Comparison of ENCODE assay signal across 11 mouse cellular contexts in genomic region chr5:140628995-140629394, GRCm38 (mm10). TPM values are rescaled to one million over a fixed set of nuclear protein-coding genes. Genes with fewer than 3 reads are reported as not detected.
DNase-seq lines count a peak whose midpoint lies in the region; ATAC-seq and TF ChIP-seq lines count a peak whose summit lies in the region.
"Had no signal": no experiment of that assay in that cellular context is flagged by ENCODE, and none has a peak within 500 bp of the region (broad histone marks: within the 10 kb centered on the region; RNA-seq: fewer than 3 reads in every experiment).

No protein-coding gene starts in this region.

- no peaks in the 10 kb centered on the region for H3K27me3 ChIP-seq in forebrain, postnatal 0 days (ENCODE audit: insufficient read depth, low read length)
- H3K27me3 ChIP-seq in forebrain, embryonic 10.5 days (ENCODE audit: poor library complexity, severe bottlenecking): no peaks in the 10 kb centered on the region
- no peaks in the 10 kb centered on the region for H3K27me3 ChIP-seq in lung, embryonic 14.5 days (ENCODE audit: insufficient read depth, low read length)
- H3K27me3 ChIP-seq: forebrain, embryonic 13.5 days had no signal

- H3K9ac ChIP-seq in forebrain, postnatal 0 days: no peak overlapping the region
- H3K9ac ChIP-seq in lung, embryonic 14.5 days: no peak overlapping the region
- H3K9ac ChIP-seq: forebrain, embryonic 13.5 days had no signal

- no peak overlapping the region for H3K4me3 ChIP-seq in forebrain, postnatal 0 days (ENCODE audit: low read depth, low read length)
- no peak overlapping the region for H3K4me3 ChIP-seq in forebrain, embryonic 10.5 days
- H3K4me3 ChIP-seq in lung, embryonic 14.5 days (ENCODE audit: low read depth, low read length): no peak overlapping the region
- H3K4me3 ChIP-seq in bone marrow, adult 2 months (replicated peaks; ENCODE audit: control insufficient read depth, low read depth, low read length): no peak overlapping the region
- H3K4me3 ChIP-seq: forebrain, embryonic 13.5 days had no signal

- ATAC-seq in forebrain, postnatal 0 days: no peak
- ATAC-seq in lung, embryonic 14.5 days (ENCODE audit: insufficient read depth): no peak
- ATAC-seq: forebrain, embryonic 13.5 days had no signal

- no peak overlapping the region for H3K4me2 ChIP-seq in forebrain, postnatal 0 days (ENCODE audit: low read depth)
- H3K4me2 ChIP-seq in lung, embryonic 14.5 days: no peak overlapping the region
- H3K4me2 ChIP-seq: forebrain, embryonic 13.5 days had no signal

- intact Hi-C loops in gastrocnemius, postnatal 36 days (cut with DNase I): loop anchor here (2.0 to 5.0 kb wide), 2 partner anchors 36 to 53 kb away; no protein-coding TSS in a partner anchor

- TF ChIP-seq POLR2A in bone marrow, adult 2 months (IDR thresholded peaks at IDR 0.05; ENCODE audit: borderline replicate concordance, control insufficient read depth, low read depth, low read length): no peak

- peaks cover 95% of the 10 kb centered on the region for H3K36me3 ChIP-seq in forebrain, postnatal 0 days (ENCODE audit: insufficient read depth)
- peaks cover 100% of the 10 kb centered on the region for H3K36me3 ChIP-seq in forebrain, embryonic 10.5 days (replicated peaks)
- H3K36me3 ChIP-seq in lung, embryonic 14.5 days (ENCODE audit: insufficient read depth): peaks cover 97% of the 10 kb centered on the region

- no peak overlapping the region for H3K27ac ChIP-seq in forebrain, postnatal 0 days (ENCODE audit: low read depth, low read length)
- H3K27ac ChIP-seq in forebrain, embryonic 10.5 days: no peak overlapping the region
- H3K27ac ChIP-seq in lung, embryonic 14.5 days (ENCODE audit: low read depth): no peak overlapping the region
- H3K27ac ChIP-seq in bone marrow, adult 2 months (ENCODE audit: control insufficient read depth, insufficient read depth, low read depth, low read length, poor library complexity): no peak overlapping the region
- H3K27ac ChIP-seq: forebrain, embryonic 13.5 days had no signal

- H3K4me1 ChIP-seq in forebrain, postnatal 0 days (ENCODE audit: insufficient read depth): no peaks in the 10 kb centered on the region
- 0 out of 2 replicates have a peak, but pooled peaks cover 4% of the 10 kb centered on the region for H3K4me1 ChIP-seq in forebrain, embryonic 10.5 days
- H3K4me1 ChIP-seq in lung, embryonic 14.5 days (ENCODE audit: insufficient read depth): no peaks in the 10 kb centered on the region
- no peaks in the 10 kb centered on the region; the same call in 1 of the 2 replicates for H3K4me1 ChIP-seq in bone marrow, adult 2 months (ENCODE audit: control insufficient read depth, insufficient read depth, low read length)
- H3K4me1 ChIP-seq: forebrain, embryonic 13.5 days had no signal

- peak; percentile 63 for TF ChIP-seq CTCF in forebrain, postnatal 0 days (IDR thresholded peaks at IDR 0.05; ENCODE audit: low read depth)
- TF ChIP-seq CTCF in lung, embryonic 14.5 days (IDR thresholded peaks at IDR 0.05; ENCODE audit: low read depth): peak; percentile 60
- TF ChIP-seq CTCF in bone marrow, adult 2 months (IDR thresholded peaks at IDR 0.05; ENCODE audit: control insufficient read depth, insufficient read depth, low read length): peak; percentile 84

- WGBS in forebrain, postnatal 0 days: 98% methylated on average over 9 of the region's 9 CpGs
- 93% methylated on average over 9 of the region's 9 CpGs for WGBS in forebrain, embryonic 10.5 days
- WGBS in lung, embryonic 14.5 days: 90% methylated on average over 9 of the region's 9 CpGs
- WGBS in bone marrow, adult 2 months: 84% methylated on average over 9 of the region's 9 CpGs

- DNase-seq in forebrain, postnatal 0 days: no peak
- no peak for DNase-seq in forebrain, embryonic 10.5 days (ENCODE audit: extremely low spot score, low spot score)
- DNase-seq in lung, embryonic 14.5 days: no peak
- DNase-seq in lung, postnatal 14 days: no peak
- peak; percentile 73 for DNase-seq in naive thymus-derived CD4-positive, alpha-beta T cell, adult 2 months (ENCODE audit: low read depth)
- DNase-seq in gastrocnemius, postnatal 36 days: no peak
- no peak for DNase-seq in urinary bladder, postnatal 36 days (ENCODE audit: low spot score in 2 of 2)
- DNase-seq: adrenal gland, adult 2 months; kidney, adult 18-20 months had no signal

- no peaks in the 10 kb centered on the region for H3K9me3 ChIP-seq in forebrain, postnatal 0 days (ENCODE audit: low read length)
- H3K9me3 ChIP-seq in forebrain, embryonic 10.5 days: peaks cover 18% of the 10 kb centered on the region
- no peaks in the 10 kb centered on the region for H3K9me3 ChIP-seq in lung, embryonic 14.5 days (ENCODE audit: low read depth, low read length)
- H3K9me3 ChIP-seq: forebrain, embryonic 13.5 days had no signal

RNA-seq across cellular contexts. Expression of gene Ttyh3, which starts 19.8 kb away (rescaled TPM):
- total RNA-seq in forebrain, postnatal 0 days (2014; rRNA removed): 114 and 163 TPM in 2 replicates
- 65.0 and 67.9 TPM in 2 replicates for polyA plus RNA-seq in forebrain, postnatal 0 days (2015; fragmentation: Nextera tagmentation; extraction: Ambion mirVana)
- polyA plus RNA-seq in forebrain, embryonic 10.5 days (2016; fragmentation: Nextera tagmentation; extraction: Ambion mirVana): 31.6 and 35.7 TPM in 2 replicates
- 56.4 and 61.6 TPM in 2 replicates for polyA plus RNA-seq in lung, embryonic 14.5 days (2014; fragmentation: Nextera tagmentation; extraction: Ambion mirVana)
- polyA plus RNA-seq in bone marrow, adult 2 months (2011; ENCODE audit: insufficient read depth, insufficient read length, low replicate concordance, missing spikeins): 20.1 and 34.8 TPM in 2 replicates
- total RNA-seq in gastrocnemius, postnatal 36 days (2021): 1 to 10 TPM; 4.6 to 5.2 TPM

RNA-seq across cellular contexts. Expression of gene Lfng, which starts 21.9 kb away (rescaled TPM):
- 39.4 and 53.7 TPM in 2 replicates for total RNA-seq in forebrain, postnatal 0 days (2014; rRNA removed)
- polyA plus RNA-seq in forebrain, postnatal 0 days (2015; fragmentation: Nextera tagmentation; extraction: Ambion mirVana): 19.2 and 23.0 TPM in 2 replicates
- 33.1 and 33.3 TPM in 2 replicates for polyA plus RNA-seq in forebrain, embryonic 10.5 days (2016; fragmentation: Nextera tagmentation; extraction: Ambion mirVana)
- 20.5 and 22.0 TPM in 2 replicates for polyA plus RNA-seq in lung, embryonic 14.5 days (2014; fragmentation: Nextera tagmentation; extraction: Ambion mirVana)
- polyA plus RNA-seq in bone marrow, adult 2 months (2011; ENCODE audit: insufficient read depth, insufficient read length, low replicate concordance, missing spikeins): 25.9 and 26.5 TPM in 2 replicates
- total RNA-seq in gastrocnemius, postnatal 36 days (2021): 1 to 10 TPM; 3.5 to 3.8 TPM
